Comparison of ENCODE assay signal across 15 mouse cellular contexts in genomic region chr12:90997539-90997938, GRCm38 (mm10).
A peak's percentile ranks its signal among the peaks of the same experiment; 100 is the strongest.
DNase-seq lines count a peak whose midpoint lies in the region; ATAC-seq lines count a peak whose summit lies in the region.
"Had no signal": no experiment of that assay in that cellular context is flagged by ENCODE, and none has a peak within 500 bp of the region (broad histone marks: within the 10 kb centered on the region; RNA-seq: fewer than 3 reads in every experiment).

No protein-coding gene starts in this region.

- no peak for ATAC-seq in cerebellum, adult (ENCODE audit: insufficient number of reproducible peaks, low FRiP score, low TSS enrichment)
- ATAC-seq: forebrain, embryonic 15.5 days; intestine, embryonic 15.5 days had no signal

- DNase-seq in cerebellum, adult 9-11 months, result peak; percentile 10
- peak; percentile 8 to 39 for DNase-seq in layer of hippocampus, adult 18-20 months (ENCODE audit: low spot score in 2 of 2)
- no peak for DNase-seq in layer of hippocampus, postnatal 10 days (ENCODE audit: low spot score in 2 of 2)
- peak; percentile 15 for DNase-seq in right cerebral cortex, adult 18-20 months
- DNase-seq in right cerebral cortex, postnatal 14 days, result no peak
- DNase-seq in telencephalon, adult 2 months (ENCODE audit: low read depth, low spot score), result peak; percentile 15
- no peak for DNase-seq in adrenal gland, adult 18-20 months (ENCODE audit: low spot score in 2 of 2)
- DNase-seq: adrenal gland, postnatal 14 days; embryo, embryonic 11 days; gastrocnemius, postnatal 14 days; heart, adult 2 months; heart, postnatal 14 days had no signal

Comparison
In these comparisons a context has a peak if more than half of its experiments do, and no peak if none do; other contexts are left out.
1. DNase-seq: peak in cerebellum, adult 9-11 months (single experiment), layer of hippocampus, adult 18-20 months (2 of 2), right cerebral cortex, adult 18-20 months (single experiment) and telencephalon, adult 2 months (single experiment); none in layer of hippocampus, postnatal 10 days (0 of 2), right cerebral cortex, postnatal 14 days (single experiment) and adrenal gland, adult 18-20 months (0 of 2).